Mouse (Mus musculus) midbrain, embryonic 13.5 days (tissue): ENCODE results near the gene Smim20. TPM values are rescaled to one million over a fixed set of nuclear protein-coding genes. Genes with fewer than 3 reads are reported as not detected.

Source experiments
- ATAC-seq: fragments of 200-750 bp; cut with Nextera tagmentation; 2 replicates; pipeline ENCODE4 v1.8.0; 2017; ENCODE audit warnings: mild to moderate bottlenecking, moderate TSS enrichment, moderate library complexity
- H3K27ac ChIP-seq: fragments of 300-500 bp; sonication (generic); 2 replicates; pipeline ENCODE4 v1.5.1; 2015; ENCODE audit warnings: inconsistent platforms, mild to moderate bottlenecking, moderate library complexity
- H3K27me3 ChIP-seq: fragments of 300-500 bp; sonication (generic); 2 replicates; pipeline ENCODE4 v1.6.1; 2015; ENCODE audit warnings: mild to moderate bottlenecking, inconsistent platforms
- H3K36me3 ChIP-seq: fragments of 300-500 bp; sonication (generic); 2 replicates; pipeline ENCODE4 v1.6.1; 2015; ENCODE audit warnings: mild to moderate bottlenecking, inconsistent platforms
- H3K4me1 ChIP-seq: fragments of 300-500 bp; sonication (generic); replicated peaks from 2 replicates; pipeline ENCODE4 v1.6.1; 2015; ENCODE audit warnings: inconsistent platforms
- H3K4me2 ChIP-seq: fragments of 300-500 bp; sonication (generic); replicated peaks from 2 replicates; pipeline ENCODE4 v1.6.1; 2015; ENCODE audit warnings: moderate library complexity, mild to moderate bottlenecking, inconsistent platforms
- H3K4me3 ChIP-seq: fragments of 300-500 bp; sonication (generic); replicated peaks from 2 replicates; pipeline ENCODE4 v1.5.1; 2015; ENCODE audit warnings: mild to moderate bottlenecking, inconsistent platforms
- H3K9ac ChIP-seq: fragments of 300-500 bp; sonication (generic); replicated peaks from 2 replicates; pipeline ENCODE4 v1.6.1; 2015; ENCODE audit warnings: mild to moderate bottlenecking, inconsistent platforms
- H3K9me3 ChIP-seq: fragments of 300-500 bp; sonication (generic); 2 replicates; pipeline ENCODE4 v1.6.1; 2016; ENCODE audit warnings: mild to moderate bottlenecking, inconsistent platforms
- WGBS: fragments of 180-500 bp; shearing (Covaris S2); methylation state at CpG from one replicate; pipeline ENCODE4 v1.1.7; 2015; 5-methylcytosine and 5-hydroxymethylcytosine counted together
- polyA plus RNA-seq: library from polyadenylated mRNA; unstranded; fragments of >200 nt; fragmentation: Nextera tagmentation; extraction: Ambion mirVana; gene quantifications from 2 replicates; pipeline ENCODE4 v1.2.1, GENCODE M21; 2015

Gene Smim20
- polyA plus RNA-seq, 1 experiment from 2014 or later = 72.3 TPM

DNA sequence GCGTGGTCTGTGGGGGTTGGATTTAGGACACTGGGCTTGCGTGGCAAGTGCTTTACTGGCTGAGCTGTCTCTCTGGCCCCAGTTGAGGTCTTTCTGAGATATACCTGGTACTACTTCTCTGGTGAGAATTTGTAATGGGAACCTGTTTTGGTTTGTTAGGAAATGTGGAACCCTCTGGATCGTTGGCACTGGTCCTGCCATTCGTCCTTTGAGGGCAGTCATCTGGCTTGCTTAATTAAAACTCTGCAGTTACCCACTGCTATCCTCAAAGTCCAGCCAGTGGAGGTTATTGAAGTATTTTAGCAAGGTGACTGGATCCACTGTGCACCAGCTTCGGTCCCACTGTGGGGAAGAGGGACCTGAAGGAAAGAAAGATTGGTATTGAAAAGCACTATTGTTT, 2.9 kb downstream of the Smim20 start:
- no peak overlapping the region for H3K4me3 ChIP-seq
- H3K9ac ChIP-seq = no peak overlapping the region
- no peaks in the 10 kb centered on the region for H3K27me3 ChIP-seq
- H3K36me3 ChIP-seq = no peaks in the 10 kb centered on the region
- ATAC-seq = no peak
- H3K9me3 ChIP-seq = no peaks in the 10 kb centered on the region
- H3K4me1 ChIP-seq = peaks cover 24% of the 10 kb centered on the region
- 92% methylated on average over 5 of the region's 5 CpGs for WGBS
- no peak overlapping the region for H3K4me2 ChIP-seq
- H3K27ac ChIP-seq = no peak overlapping the region

DNA sequence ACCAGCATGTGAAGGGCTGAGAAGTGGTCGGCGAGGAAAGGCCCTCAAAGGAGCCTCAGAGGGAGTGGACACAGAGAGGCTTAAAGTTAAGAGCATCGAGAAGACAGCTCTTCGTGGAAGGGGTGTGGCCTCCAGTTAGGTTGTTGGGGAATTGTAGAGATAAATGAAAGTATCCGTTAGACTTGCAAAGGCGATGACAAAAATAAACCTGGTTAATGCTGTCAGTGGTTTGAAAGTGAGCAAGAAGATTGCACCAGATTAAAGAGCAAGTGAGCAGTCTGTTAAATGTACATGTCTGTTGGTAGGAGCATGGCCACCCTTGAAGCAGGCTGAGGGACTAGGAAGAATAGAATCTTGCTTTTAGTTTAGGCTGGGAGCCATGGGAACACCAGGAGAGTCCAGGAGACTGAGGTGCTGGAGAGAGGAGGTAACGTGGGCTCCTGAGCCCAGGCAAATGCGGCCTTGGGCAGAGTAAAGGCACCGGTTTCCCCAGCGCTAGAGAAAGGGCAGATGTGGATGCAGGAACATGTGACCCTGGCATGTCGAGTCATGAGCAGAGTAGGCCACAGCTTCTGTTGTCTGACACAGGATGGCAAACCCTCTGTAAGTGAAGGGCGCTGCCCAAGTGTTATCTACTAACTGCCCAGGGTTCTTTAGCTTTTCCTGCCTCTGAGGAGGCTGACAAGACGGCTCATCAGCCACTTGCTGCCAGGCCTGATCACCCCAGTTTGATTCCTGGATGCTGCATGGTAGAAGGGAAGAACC, 4.2 kb downstream of the Smim20 start:
- 91% methylated on average over 13 of the region's 13 CpGs for whole genome bisulfite sequencing
- ATAC-seq = no peak
- H3K4me3 ChIP-seq = no peak overlapping the region

DNA sequence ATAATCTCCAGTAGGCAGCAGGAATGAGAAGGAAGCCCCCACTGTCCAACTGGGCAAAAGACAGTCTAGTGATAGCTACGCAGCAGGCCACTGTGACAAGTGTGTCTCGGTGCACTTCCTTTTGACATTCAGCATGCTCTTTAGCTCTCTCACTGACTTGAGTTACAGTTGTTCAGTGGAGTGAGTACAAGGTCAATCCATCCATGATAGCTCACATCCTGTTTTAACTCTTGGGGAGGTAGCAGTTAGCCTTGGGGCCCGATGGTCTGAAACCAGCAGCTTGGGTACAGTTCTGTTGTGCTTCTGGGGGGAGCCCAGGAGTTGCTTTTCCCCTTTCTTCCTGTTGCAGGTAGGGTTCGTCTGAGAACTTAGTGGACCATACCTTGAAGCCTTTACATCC, 5.7 kb downstream of the Smim20 start:
- no peak for ATAC-seq
- Histone ChIP-seq H3K27ac (no peak overlapping the region), H3K4me1 (peaks cover 29% of the 10 kb centered on the region), H3K9ac (no peak overlapping the region), H3K4me3 (no peak overlapping the region), H3K9me3 (no peaks in the 10 kb centered on the region), H3K36me3 (no peaks in the 10 kb centered on the region), H3K27me3 (no peaks in the 10 kb centered on the region), H3K4me2 (no peak overlapping the region)
- WGBS = 94% methylated on average over 4 of the region's 4 CpGs

More for the DNA sequence above, 4.2 kb downstream of the Smim20 start:
- no peak overlapping the region for H3K27ac ChIP-seq
- H3K27me3 ChIP-seq = no peaks in the 10 kb centered on the region
- H3K4me2 ChIP-seq = no peak overlapping the region
- no peaks in the 10 kb centered on the region for H3K9me3 ChIP-seq
- H3K4me1 ChIP-seq = peaks cover 34% of the 10 kb centered on the region
- no peak overlapping the region for H3K9ac ChIP-seq
- H3K36me3 ChIP-seq = no peaks in the 10 kb centered on the region

DNA sequence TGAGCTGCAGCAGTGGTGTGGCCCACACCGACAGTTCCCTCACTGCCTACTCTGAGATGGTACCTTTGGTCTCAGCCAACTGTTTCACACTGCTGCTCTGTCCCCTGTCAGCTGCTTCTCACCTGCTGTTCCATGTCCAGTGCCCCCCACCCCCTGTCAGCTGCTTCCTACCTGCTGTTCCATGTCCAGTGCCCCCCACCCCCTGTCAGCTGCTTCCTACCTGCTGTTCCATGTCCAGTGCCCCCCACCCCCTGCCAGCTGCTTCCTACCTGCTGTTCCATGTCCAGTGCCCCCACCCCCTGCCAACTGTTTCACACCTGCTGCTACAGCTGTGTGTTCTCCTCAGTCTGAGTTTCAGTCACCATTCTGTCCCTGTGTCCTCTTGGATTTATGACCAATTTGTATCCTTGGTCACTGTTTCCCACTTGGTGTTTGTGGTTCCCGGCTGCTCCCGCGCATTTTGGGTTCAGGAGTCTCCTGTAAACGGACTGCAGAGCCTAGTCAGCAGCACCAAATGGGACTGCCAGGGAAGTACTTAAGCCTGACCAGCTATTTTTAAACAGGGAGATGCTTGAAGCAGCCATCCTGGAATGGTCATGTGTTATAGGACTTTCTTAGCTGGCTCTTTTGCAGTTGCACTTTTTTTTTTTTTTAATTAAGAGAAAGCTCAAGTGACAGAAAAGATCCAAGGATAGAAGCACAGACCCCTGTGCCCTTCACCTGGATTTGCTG, 7.0 kb downstream of the Smim20 start:
- WGBS = 94% methylated on average over 5 of the region's 5 CpGs
- Histone ChIP-seq H3K9me3 (no peaks in the 10 kb centered on the region), H3K27ac (no peak overlapping the region), H3K36me3 (0 out of 2 replicates have a peak, but pooled peaks cover 9% of the 10 kb centered on the region), H3K4me1 (peaks cover 18% of the 10 kb centered on the region), H3K27me3 (no peaks in the 10 kb centered on the region), H3K9ac (no peak overlapping the region), H3K4me2 (no peak overlapping the region), H3K4me3 (no peak overlapping the region)
- no peak for ATAC-seq

DNA sequence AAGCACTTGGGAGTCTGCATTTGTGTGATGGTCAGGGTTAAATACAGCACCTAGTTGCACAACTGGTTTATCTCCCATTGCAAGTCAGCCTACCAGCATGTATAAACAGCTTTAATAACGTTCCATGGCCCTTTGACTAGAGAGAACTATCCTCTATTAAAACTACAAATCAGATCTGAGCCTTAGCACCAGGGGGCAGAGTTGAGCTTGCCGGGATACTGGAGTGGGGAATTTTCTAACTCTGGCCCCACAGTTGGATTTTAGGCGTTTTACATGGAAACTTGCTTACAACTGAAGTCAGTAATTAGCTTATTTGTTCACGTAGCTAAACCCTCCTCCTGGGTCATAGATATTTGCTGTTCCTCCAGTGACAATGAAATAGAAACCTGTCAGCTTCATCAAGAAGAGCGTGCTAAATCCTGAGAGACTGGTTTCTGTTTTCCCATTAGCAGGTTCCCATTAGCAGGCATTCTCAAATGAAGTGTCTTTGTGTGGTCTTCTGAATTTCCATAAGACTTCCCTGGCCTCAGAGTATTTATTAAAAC, 8.0 kb downstream of the Smim20 start:
- Histone ChIP-seq H3K9me3 (no peaks in the 10 kb centered on the region), H3K4me2 (no peak overlapping the region), H3K4me3 (no peak overlapping the region), H3K9ac (no peak overlapping the region), H3K27me3 (no peaks in the 10 kb centered on the region), H3K27ac (0 out of 2 replicates have a peak overlapping the region, but pooled peaks have one; percentile 19), H3K36me3 (0 out of 2 replicates have a peak, but pooled peaks cover 10% of the 10 kb centered on the region), H3K4me1 (peaks cover 18% of the 10 kb centered on the region)
- ATAC-seq = no peak
- WGBS = 35% methylated on average over 5 of the region's 5 CpGs

DNA sequence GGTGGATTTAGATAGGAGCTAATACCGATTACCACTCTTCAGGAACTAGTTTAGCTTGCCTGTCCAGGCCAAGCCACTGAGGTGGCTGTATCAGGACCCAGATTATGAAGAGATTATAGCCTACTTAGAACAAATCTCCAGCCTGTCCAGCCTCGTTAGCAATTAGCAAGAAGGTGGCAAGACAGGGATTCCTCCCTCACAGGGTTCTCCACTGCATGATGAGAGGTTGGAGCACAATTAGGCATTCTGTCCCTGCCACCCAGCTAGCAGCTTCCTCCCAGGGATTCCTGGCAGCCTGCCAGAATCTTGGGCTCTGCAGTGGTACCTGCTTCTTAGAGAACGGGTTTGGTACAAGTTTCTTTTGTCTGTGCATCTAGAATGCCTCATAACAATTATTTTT, 8.5 kb downstream of the Smim20 start:
- WGBS = 39% methylated on average over 3 of the region's 3 CpGs
- peak; percentile 19 for ATAC-seq
- Histone ChIP-seq H3K4me2 (no peak overlapping the region), H3K9ac (no peak overlapping the region), H3K36me3 (0 out of 2 replicates have a peak, but pooled peaks cover 10% of the 10 kb centered on the region), H3K9me3 (no peaks in the 10 kb centered on the region), H3K4me3 (no peak overlapping the region), H3K27me3 (no peaks in the 10 kb centered on the region), H3K4me1 (peaks cover 18% of the 10 kb centered on the region), H3K27ac (0 out of 2 replicates have a peak overlapping the region, but pooled peaks have one; percentile 19)

DNA sequence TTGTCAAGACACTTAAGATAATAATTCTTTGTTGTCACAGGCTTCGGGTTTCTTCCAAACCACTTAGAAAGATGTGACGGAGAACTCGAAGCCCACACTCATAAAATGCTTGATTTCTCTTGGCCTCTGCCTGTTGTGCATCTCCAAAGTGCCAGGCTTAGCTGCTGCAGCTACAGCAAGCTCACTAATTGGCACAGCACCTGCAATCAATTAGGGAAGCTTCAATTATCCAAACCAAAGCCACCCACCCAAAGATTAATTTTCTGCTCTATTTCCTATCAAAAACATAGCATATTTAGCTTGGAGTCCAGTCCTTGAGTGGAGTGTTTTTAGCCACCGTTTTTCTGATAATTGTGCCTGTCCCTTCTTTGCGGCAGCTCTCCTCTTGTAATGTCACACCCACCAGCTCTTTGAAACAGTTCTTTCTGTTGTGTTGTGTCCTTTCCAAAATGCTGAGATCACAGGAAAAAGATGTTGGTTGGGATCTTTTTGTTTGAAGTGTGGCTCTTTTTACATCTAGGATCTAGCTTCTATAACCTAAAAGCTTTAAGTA, 9.7 kb downstream of the Smim20 start:
- Histone ChIP-seq H3K4me2 (no peak overlapping the region), H3K27ac (no peak overlapping the region), H3K36me3 (0 out of 2 replicates have a peak, but pooled peaks cover 10% of the 10 kb centered on the region), H3K27me3 (no peaks in the 10 kb centered on the region), H3K9me3 (no peaks in the 10 kb centered on the region), H3K4me1 (peaks cover 18% of the 10 kb centered on the region), H3K4me3 (no peak overlapping the region), H3K9ac (no peak overlapping the region)
- no peak for ATAC-seq
- WGBS = 68% methylated on average over 5 of the region's 5 CpGs

DNA sequence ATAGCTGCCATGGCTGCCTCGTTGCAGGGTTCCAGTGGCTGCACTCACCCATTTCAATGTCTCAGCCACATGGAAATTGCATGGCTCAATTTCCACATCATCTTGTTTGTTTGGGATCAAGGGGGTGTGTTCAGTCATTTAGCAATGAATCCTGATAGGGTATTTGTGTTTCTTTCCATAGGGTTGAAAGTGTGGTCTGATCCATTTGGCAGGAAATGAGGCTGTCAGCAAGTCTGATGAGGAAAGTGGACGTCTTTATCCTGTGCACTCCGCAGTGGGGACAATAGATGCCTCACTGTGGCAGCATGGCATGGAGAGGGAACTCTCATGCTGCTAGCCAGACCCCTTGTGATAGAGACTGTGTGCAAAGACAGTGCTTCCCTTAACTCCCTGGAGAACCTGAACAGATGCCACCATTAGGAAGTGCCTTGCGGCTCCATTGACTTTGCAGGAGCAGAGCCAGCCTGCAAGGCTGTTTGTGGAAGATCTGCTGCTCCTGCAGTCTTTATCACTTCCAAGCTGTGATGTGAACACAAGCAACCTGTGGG, 10.9 kb downstream of the Smim20 start:
- 0 out of 2 replicates have a peak, but pooled peaks cover 10% of the 10 kb centered on the region for H3K36me3 ChIP-seq
- no peaks in the 10 kb centered on the region for H3K9me3 ChIP-seq
- H3K27me3 ChIP-seq = no peaks in the 10 kb centered on the region
- H3K4me3 ChIP-seq = no peak overlapping the region
- peaks cover 18% of the 10 kb centered on the region for H3K4me1 ChIP-seq
- no peak overlapping the region for H3K27ac ChIP-seq
- peak; percentile 49; the same call in 1 of the 2 replicates for ATAC-seq
- H3K4me2 ChIP-seq = no peak overlapping the region
- no peak overlapping the region for H3K9ac ChIP-seq
- WGBS = 53% methylated on average over 4 of the region's 4 CpGs

DNA sequence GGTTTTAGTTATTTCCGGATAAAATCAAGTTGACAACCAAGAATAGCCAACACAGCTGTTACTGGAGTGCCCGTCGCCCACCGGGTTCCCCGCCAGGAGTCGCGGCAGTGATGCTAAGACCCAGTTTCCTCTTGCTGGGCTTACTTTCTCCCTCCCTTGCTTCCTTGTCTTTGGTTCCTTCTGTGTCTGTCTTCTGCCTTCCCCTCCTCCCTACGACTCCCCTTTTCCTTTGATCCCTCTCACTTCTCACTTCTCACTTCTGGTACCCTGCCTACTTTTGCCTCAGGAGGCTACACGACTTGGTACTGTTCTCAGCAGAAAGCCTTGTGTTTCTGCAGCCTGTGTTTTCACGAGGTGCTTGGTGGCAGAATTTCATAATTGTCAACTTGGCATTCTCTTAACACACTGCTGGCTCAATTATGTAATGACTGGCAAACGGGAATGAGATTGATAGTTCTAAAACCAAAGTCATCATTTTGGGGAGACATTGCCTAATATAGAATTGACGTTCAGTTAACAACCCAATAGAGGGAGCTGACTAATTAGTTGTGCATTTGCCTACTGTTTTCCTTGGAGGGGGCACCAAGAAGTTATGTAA, 12.4 kb downstream of the Smim20 start:
- WGBS = 86% methylated on average over 12 of the region's 12 CpGs

DNA sequence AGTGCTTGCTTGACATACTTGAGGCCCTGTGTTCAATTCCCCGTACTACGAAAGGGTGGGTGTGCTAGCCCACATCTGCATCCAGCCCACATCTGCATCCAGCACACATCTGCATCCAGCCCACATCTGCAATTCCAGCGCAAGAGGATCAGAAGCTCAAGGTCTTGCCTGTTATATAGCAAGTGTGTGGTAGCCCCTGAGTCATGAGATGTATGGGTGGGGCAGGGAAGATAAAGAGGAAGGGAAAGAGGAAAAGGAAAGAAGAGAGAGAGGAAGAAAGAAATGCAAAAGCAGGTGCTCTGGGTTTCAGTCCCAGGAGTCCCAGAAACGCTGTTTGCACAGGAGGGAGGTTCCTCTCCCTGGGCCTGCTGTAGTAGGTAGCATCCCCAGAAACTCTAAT, 15.6 kb downstream of the Smim20 start:
- Histone ChIP-seq H3K36me3 (0 out of 2 replicates have a peak, but pooled peaks cover 10% of the 10 kb centered on the region), H3K4me1 (no peaks in the 10 kb centered on the region), H3K9me3 (no peaks in the 10 kb centered on the region), H3K27ac (no peak overlapping the region), H3K27me3 (no peaks in the 10 kb centered on the region), H3K4me3 (no peak overlapping the region), H3K4me2 (no peak overlapping the region), H3K9ac (no peak overlapping the region)
- no peak for ATAC-seq
- WGBS = 85% methylated on average over 4 of the region's 4 CpGs

More for the DNA sequence above, 12.4 kb downstream of the Smim20 start:
- Histone ChIP-seq H3K9ac (no peak overlapping the region), H3K27ac (no peak overlapping the region), H3K4me2 (no peak overlapping the region), H3K4me1 (peaks cover 14% of the 10 kb centered on the region), H3K27me3 (no peaks in the 10 kb centered on the region), H3K9me3 (no peaks in the 10 kb centered on the region), H3K4me3 (no peak overlapping the region), H3K36me3 (0 out of 2 replicates have a peak, but pooled peaks cover 10% of the 10 kb centered on the region)
- no peak for ATAC-seq

DNA sequence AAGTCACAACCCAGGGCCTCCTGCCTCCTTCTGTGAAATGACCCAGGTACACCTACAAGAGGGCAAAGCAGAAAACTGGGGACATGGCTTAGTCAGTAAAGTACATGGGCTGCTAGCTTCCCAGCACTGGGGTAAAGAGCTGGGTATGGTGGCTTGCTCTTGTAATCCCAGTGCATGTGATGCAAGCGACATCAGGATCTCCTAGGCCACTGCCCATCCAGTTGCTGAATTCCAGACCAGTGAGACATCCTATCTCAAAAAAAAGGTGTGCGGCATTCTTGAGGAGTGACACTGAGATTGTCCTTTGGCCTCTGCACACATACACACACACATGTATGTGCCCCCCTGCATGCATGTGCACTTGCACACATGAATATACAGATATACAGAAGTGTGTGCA, 19.5 kb downstream of the Smim20 start:
- no peak for ATAC-seq
- H3K4me1 ChIP-seq = no peaks in the 10 kb centered on the region
- H3K36me3 ChIP-seq = no peaks in the 10 kb centered on the region
- H3K27me3 ChIP-seq = no peaks in the 10 kb centered on the region
- H3K4me3 ChIP-seq = no peak overlapping the region
- H3K9me3 ChIP-seq = no peaks in the 10 kb centered on the region
- WGBS = 94% methylated on average over 2 of the region's 2 CpGs
- no peak overlapping the region for H3K9ac ChIP-seq
- no peak overlapping the region for H3K27ac ChIP-seq
- H3K4me2 ChIP-seq = no peak overlapping the region
